Comparison of ENCODE assay signal across 36 mouse cellular contexts in genomic region chr9:37638721-37639120, GRCm38 (mm10). TPM values are rescaled to one million over a fixed set of nuclear protein-coding genes. Genes with fewer than 3 reads are reported as not detected.
"Had no signal": no experiment of that assay in that cellular context is flagged by ENCODE, and none has a peak within 500 bp of the region (broad histone marks: within the 10 kb centered on the region; RNA-seq: fewer than 3 reads in every experiment).

No protein-coding gene starts in this region.

- H3K9me3 ChIP-seq: heart, embryonic 10.5 days; heart, embryonic 12.5 days; hindbrain, embryonic 10.5 days; hindbrain, embryonic 12.5 days; intestine, embryonic 15.5 days; kidney, embryonic 15.5 days; limb, embryonic 13.5 days; limb, embryonic 15.5 days had no signal

- H3K9ac ChIP-seq: heart, embryonic 12.5 days; hindbrain, embryonic 12.5 days; hindbrain, embryonic 14.5 days; intestine, embryonic 15.5 days; kidney, embryonic 15.5 days; limb, embryonic 13.5 days; limb, embryonic 15.5 days had no signal

- DNase-seq: gastrocnemius, adult 2 months; gastrocnemius, postnatal 10 days; gastrocnemius, postnatal 25 days; heart, adult 18-20 months; heart, postnatal 10 days; heart, postnatal 4 days; kidney, adult 2 months; kidney, adult 9 months; kidney, postnatal 10 days; kidney, postnatal 25 days; kidney, postnatal 4 days; left cerebral cortex, postnatal 4 days had no signal

- ATAC-seq: hindbrain, embryonic 16.5 days; inflammation-experienced regulatory T-cells, adult 6 months; intestine, embryonic 15.5 days; intestine, postnatal 0 days had no signal

- H3K27me3 ChIP-seq: heart, embryonic 12.5 days; hindbrain, embryonic 12.5 days; intestine, embryonic 15.5 days; kidney, embryonic 15.5 days; limb, embryonic 13.5 days; limb, embryonic 15.5 days had no signal

- H3K27ac ChIP-seq: gastrocnemius, adult 2 months; heart, embryonic 10.5 days; hindbrain, embryonic 10.5 days; hindbrain, embryonic 12.5 days; hindbrain, embryonic 14.5 days; intestine, embryonic 15.5 days; kidney, embryonic 15.5 days; layer of hippocampus, adult 2 months; left cerebral cortex, adult 2 months; limb, embryonic 13.5 days; limb, embryonic 15.5 days had no signal

- H3K4me2 ChIP-seq: heart, embryonic 12.5 days; hindbrain, embryonic 12.5 days; hindbrain, embryonic 14.5 days; intestine, embryonic 15.5 days; kidney, embryonic 15.5 days; limb, embryonic 13.5 days; limb, embryonic 15.5 days had no signal

- H3K4me3 ChIP-seq: gastrocnemius, adult 2 months; heart, embryonic 10.5 days; heart, embryonic 12.5 days; hindbrain, embryonic 10.5 days; hindbrain, embryonic 12.5 days; intestine, embryonic 15.5 days; kidney, embryonic 15.5 days; layer of hippocampus, adult 2 months; left cerebral cortex, adult 2 months; limb, embryonic 13.5 days; limb, embryonic 15.5 days had no signal

- H3K4me1 ChIP-seq: heart, embryonic 10.5 days; heart, embryonic 12.5 days; hindbrain, embryonic 10.5 days; hindbrain, embryonic 12.5 days; intestine, embryonic 15.5 days; kidney, embryonic 15.5 days; limb, embryonic 13.5 days; limb, embryonic 15.5 days had no signal

- H3K36me3 ChIP-seq: heart, embryonic 10.5 days; hindbrain, embryonic 10.5 days; hindbrain, embryonic 12.5 days; intestine, embryonic 15.5 days; kidney, embryonic 15.5 days; limb, embryonic 13.5 days; limb, embryonic 15.5 days had no signal

RNA-seq across cellular contexts. Expression of gene Panx3, which starts 30.3 kb away (rescaled TPM):
- total RNA-seq: gastrocnemius, adult 2 months; gastrocnemius, postnatal 25 days; gastrocnemius, postnatal 4 days; granulocyte monocyte progenitor cell, adult 5-6 weeks; heart, adult 18-20 months; heart, adult 8-10 months; heart, postnatal 10 days; heart, postnatal 25 days; heart, postnatal 4 days; layer of hippocampus, adult 2 months; layer of hippocampus, postnatal 10 days; layer of hippocampus, postnatal 25 days; left cerebral cortex, adult 2 months; left cerebral cortex, postnatal 25 days; left cerebral cortex, postnatal 4 days had no signal
- polyA plus RNA-seq: frontal cortex, adult 2 months; heart, embryonic 14.5 days; inflammation-experienced regulatory T-cells, adult 6 months; intestine, embryonic 15.5 days; intestine, postnatal 0 days; kidney, adult 2 months; kidney, embryonic 15.5 days; limb, embryonic 11.5 days had no signal
